Mouse (Mus musculus): Measurements from ENCODE around the gene Tmem198.

DNA sequence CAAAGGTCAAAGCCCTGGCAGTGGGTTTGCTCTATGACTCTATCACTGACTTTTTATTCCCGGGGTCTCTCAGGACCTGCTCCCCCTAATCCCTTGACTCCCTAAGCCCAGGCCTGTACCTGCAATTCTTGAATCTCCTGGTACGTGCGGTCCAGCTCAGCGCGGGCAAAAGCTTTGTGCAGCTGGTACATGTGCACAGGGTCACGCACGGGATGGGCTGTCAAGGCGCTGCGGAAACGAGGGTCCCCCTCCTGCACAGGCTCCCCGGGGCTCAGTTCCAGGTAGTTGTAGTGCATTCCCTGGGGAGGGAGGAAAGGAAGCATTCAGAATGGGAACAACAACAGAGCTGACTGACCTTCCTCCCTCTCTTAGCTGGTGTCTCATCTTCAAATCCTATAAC, 2.9 kb upstream of the Tmem198 start:
- no peak for TF ChIP-seq GATA1 (IDR thresholded peaks at IDR 0.05; ENCODE audit: low read length)
- TF ChIP-seq TAL1 (IDR thresholded peaks at IDR 0.05; ENCODE audit: low read length): no peak
